Mouse (Mus musculus) midbrain, embryonic 14.5 days (tissue): Measurements from ENCODE around the gene Gpn2. TPM values are rescaled to one million over a fixed set of nuclear protein-coding genes. Genes with fewer than 3 reads are reported as not detected.

Source experiments
- ATAC-seq: fragments of 200-750 bp; cut with Nextera tagmentation; 2 replicates; pipeline ENCODE4 v1.8.0; 2017; ENCODE audit warnings: moderate number of reproducible peaks, moderate library complexity; ENCODE audit not compliant: low FRiP score, low TSS enrichment
- DNase-seq: peaks from one replicate; pipeline ENCODE4 v3.0.0-alpha.2; 2015
- H3K27ac ChIP-seq: fragments of 300-500 bp; sonication (generic); replicated peaks from 2 replicates; pipeline ENCODE4 v1.5.1; 2014; ENCODE audit warnings: mild to moderate bottlenecking, low read depth, low read length, moderate library complexity
- H3K27me3 ChIP-seq: fragments of 300-500 bp; sonication (generic); 2 replicates; pipeline ENCODE4 v1.6.1; 2014; ENCODE audit warnings: low read length, control low read depth, mixed read lengths; ENCODE audit not compliant: control insufficient read depth, insufficient read depth
- H3K36me3 ChIP-seq: fragments of 300-500 bp; sonication (generic); 2 replicates; pipeline ENCODE4 v1.6.1; 2014; ENCODE audit warnings: low read length, control low read depth; ENCODE audit not compliant: control insufficient read depth, insufficient read depth
- H3K4me1 ChIP-seq: fragments of 300-500 bp; sonication (generic); 2 replicates; pipeline ENCODE4 v1.6.1; 2014; ENCODE audit warnings: mild to moderate bottlenecking, antibody characterized with exemption, low read length, control low read depth; ENCODE audit not compliant: control insufficient read depth, insufficient read depth
- H3K4me2 ChIP-seq: fragments of 300-500 bp; sonication (generic); 2 replicates; pipeline ENCODE4 v1.6.1; 2014; ENCODE audit warnings: mild to moderate bottlenecking, low read length, moderate library complexity
- H3K4me3 ChIP-seq: fragments of 300-500 bp; sonication (generic); replicated peaks from 2 replicates; pipeline ENCODE4 v1.5.1; 2014; ENCODE audit warnings: low read depth, low read length
- H3K9ac ChIP-seq: fragments of 300-500 bp; sonication (generic); replicated peaks from 2 replicates; pipeline ENCODE4 v1.6.1; 2014; ENCODE audit warnings: mild to moderate bottlenecking, low read length, moderate library complexity
- H3K9me3 ChIP-seq: fragments of 300-500 bp; sonication (generic); 2 replicates; pipeline ENCODE4 v1.6.1; 2016; ENCODE audit warnings: low read length, control low read depth, mixed read lengths; ENCODE audit not compliant: control insufficient read depth
- WGBS: fragments of 180-500 bp; shearing (Covaris S2); extraction: QIAGEN DNeasy Blood & Tissue Kit; methylation state at CpG from one replicate; pipeline ENCODE4 v1.1.7; 2014; 5-methylcytosine and 5-hydroxymethylcytosine counted together
- polyA plus RNA-seq: library from polyadenylated mRNA; unstranded; fragments of >200 nt; fragmentation: Nextera tagmentation; extraction: Ambion mirVana; gene quantifications from 2 replicates; pipeline ENCODE4 v1.2.1, GENCODE M21; 2014

The Gpn2 gene
- polyA plus RNA-seq, 1 experiment from 2014 or later = 20.3 TPM

GRCm38 (mm10) chr4:133574843-133575202 lies 9.3 kb upstream of the Gpn2 start:
- no peak for DNase-seq
- Histone ChIP-seq H3K36me3 (peaks cover 17% of the 10 kb centered on the region), H3K9me3 (no peaks in the 10 kb centered on the region), H3K9ac (peak overlapping the region; percentile 78), H3K27ac (peak overlapping the region; percentile 82), H3K4me3 (peak overlapping the region; percentile 92), H3K4me1 (peaks cover 7% of the 10 kb centered on the region), H3K4me2 (peak overlapping the region; percentile 91), H3K27me3 (no peaks in the 10 kb centered on the region)
- WGBS = under 1% methylated on average over 41 of the region's 41 CpGs
- peak; percentile 64; the same call in 1 of the 2 replicates for ATAC-seq

GRCm38 (mm10) chr4:133577983-133578382 lies 6.2 kb upstream of the Gpn2 start:
- Histone ChIP-seq H3K27ac (no peak overlapping the region), H3K4me1 (peaks cover 7% of the 10 kb centered on the region), H3K4me2 (no peak overlapping the region), H3K36me3 (peaks cover 47% of the 10 kb centered on the region), H3K4me3 (no peak overlapping the region), H3K27me3 (no peaks in the 10 kb centered on the region), H3K9me3 (no peaks in the 10 kb centered on the region), H3K9ac (no peak overlapping the region)
- ATAC-seq = no peak
- 64% methylated on average over 12 of the region's 12 CpGs for WGBS
- DNase-seq = no peak

- peak overlapping the region; percentile 88 for H3K4me3 ChIP-seq
- H3K4me2 ChIP-seq = peak overlapping the region; percentile 99
- no peak for DNase-seq
- peak overlapping the region; percentile 80 for H3K9ac ChIP-seq
- no peaks in the 10 kb centered on the region for H3K27me3 ChIP-seq
- peak overlapping the region; percentile 82 for H3K27ac ChIP-seq
- peaks cover 9% of the 10 kb centered on the region for H3K4me1 ChIP-seq
- 66% methylated on average over 6 of the region's 6 CpGs for WGBS
- no peaks in the 10 kb centered on the region for H3K9me3 ChIP-seq
- H3K36me3 ChIP-seq = peaks cover 67% of the 10 kb centered on the region
- no peak for ATAC-seq
These were observed 488 bp upstream of the Gpn2 start for GRCm38 (mm10) chr4:133583690-133584058.

GRCm38 (mm10) chr4:133592570-133592969 lies 8.4 kb downstream of the Gpn2 start:
- DNase-seq = peak; percentile 84
- Histone ChIP-seq H3K36me3 (peaks cover 52% of the 10 kb centered on the region), H3K27ac (no peak overlapping the region), H3K9ac (no peak overlapping the region), H3K9me3 (no peaks in the 10 kb centered on the region), H3K27me3 (no peaks in the 10 kb centered on the region), H3K4me1 (no peaks in the 10 kb centered on the region), H3K4me3 (no peak overlapping the region), H3K4me2 (no peak overlapping the region)
- WGBS = 34% methylated on average over 7 of the region's 7 CpGs
- ATAC-seq = no peak

GRCm38 (mm10) chr4:133595538-133595937 lies 11.4 kb downstream of the Gpn2 start:
- no peak overlapping the region for H3K9ac ChIP-seq
- peaks cover 23% of the 10 kb centered on the region for H3K36me3 ChIP-seq
- no peak overlapping the region for H3K27ac ChIP-seq
- H3K27me3 ChIP-seq = peaks cover 28% of the 10 kb centered on the region
- DNase-seq (no peak), ATAC-seq (no peak)
- 79% methylated on average over 7 of the region's 7 CpGs for WGBS
- H3K4me3 ChIP-seq = no peak overlapping the region
- H3K9me3 ChIP-seq = no peaks in the 10 kb centered on the region
- H3K4me1 ChIP-seq = peaks cover 5% of the 10 kb centered on the region; the same call in 1 of the 2 replicates
- H3K4me2 ChIP-seq = no peak overlapping the region

GRCm38 (mm10) chr4:133596084-133596483 lies 11.9 kb downstream of the Gpn2 start:
- H3K9ac ChIP-seq = no peak overlapping the region
- peaks cover 28% of the 10 kb centered on the region for H3K27me3 ChIP-seq
- peaks cover 5% of the 10 kb centered on the region; the same call in 1 of the 2 replicates for H3K4me1 ChIP-seq
- DNase-seq (no peak), ATAC-seq (no peak)
- 87% methylated on average over 6 of the region's 6 CpGs for WGBS
- peaks cover 17% of the 10 kb centered on the region for H3K36me3 ChIP-seq
- no peak overlapping the region for H3K27ac ChIP-seq
- H3K4me2 ChIP-seq = no peak overlapping the region
- no peaks in the 10 kb centered on the region for H3K9me3 ChIP-seq
- H3K4me3 ChIP-seq = no peak overlapping the region

GRCm38 (mm10) chr4:133598616-133599015 lies 14.5 kb downstream of the Gpn2 start:
- WGBS = 53% methylated on average over 4 of the region's 4 CpGs
- H3K27me3 ChIP-seq = peaks cover 44% of the 10 kb centered on the region
- H3K9ac ChIP-seq = no peak overlapping the region

GRCm38 (mm10) chr4:133599116-133599515 lies 15.0 kb downstream of the Gpn2 start:
- WGBS = 28% methylated on average over 7 of the region's 7 CpGs
- peaks cover 10% of the 10 kb centered on the region for H3K36me3 ChIP-seq

More at GRCm38 (mm10) chr4:133598616-133599015, 14.5 kb downstream of the Gpn2 start:
- no peak overlapping the region for H3K27ac ChIP-seq
- peaks cover 6% of the 10 kb centered on the region for H3K36me3 ChIP-seq
- DNase-seq (no peak), ATAC-seq (no peak)
- H3K4me3 ChIP-seq = no peak overlapping the region
- peaks cover 5% of the 10 kb centered on the region; the same call in 1 of the 2 replicates for H3K4me1 ChIP-seq
- H3K4me2 ChIP-seq = no peak overlapping the region
- no peaks in the 10 kb centered on the region for H3K9me3 ChIP-seq

GRCm38 (mm10) chr4:133599571-133600073 lies 15.5 kb downstream of the Gpn2 start:
- Histone ChIP-seq H3K4me2 (peak overlapping the region; percentile 73), H3K4me1 (peaks cover 5% of the 10 kb centered on the region; the same call in 1 of the 2 replicates), H3K9me3 (no peaks in the 10 kb centered on the region), H3K27me3 (peaks cover 44% of the 10 kb centered on the region), H3K27ac (no peak overlapping the region), H3K36me3 (peaks cover 12% of the 10 kb centered on the region), H3K9ac (peak overlapping the region; percentile 20; the same call in 1 of the 2 replicates), H3K4me3 (peak overlapping the region; percentile 38)
- ATAC-seq (peak; percentile 78; the same call in 1 of the 2 replicates), DNase-seq (peak; percentile 82)
- under 1% methylated on average over 48 of the region's 50 CpGs for WGBS

More at GRCm38 (mm10) chr4:133599116-133599515, 15.0 kb downstream of the Gpn2 start:
- Histone ChIP-seq H3K27me3 (peaks cover 44% of the 10 kb centered on the region), H3K9me3 (no peaks in the 10 kb centered on the region), H3K27ac (no peak overlapping the region), H3K4me1 (peaks cover 5% of the 10 kb centered on the region; the same call in 1 of the 2 replicates), H3K4me2 (peak overlapping the region; percentile 73), H3K4me3 (peak overlapping the region; percentile 38), H3K9ac (no peak overlapping the region; the same call in 1 of the 2 replicates)
- no peak for DNase-seq
- ATAC-seq = no peak
